Mouse (Mus musculus): ENCODE results near the gene Mypn.

DNA sequence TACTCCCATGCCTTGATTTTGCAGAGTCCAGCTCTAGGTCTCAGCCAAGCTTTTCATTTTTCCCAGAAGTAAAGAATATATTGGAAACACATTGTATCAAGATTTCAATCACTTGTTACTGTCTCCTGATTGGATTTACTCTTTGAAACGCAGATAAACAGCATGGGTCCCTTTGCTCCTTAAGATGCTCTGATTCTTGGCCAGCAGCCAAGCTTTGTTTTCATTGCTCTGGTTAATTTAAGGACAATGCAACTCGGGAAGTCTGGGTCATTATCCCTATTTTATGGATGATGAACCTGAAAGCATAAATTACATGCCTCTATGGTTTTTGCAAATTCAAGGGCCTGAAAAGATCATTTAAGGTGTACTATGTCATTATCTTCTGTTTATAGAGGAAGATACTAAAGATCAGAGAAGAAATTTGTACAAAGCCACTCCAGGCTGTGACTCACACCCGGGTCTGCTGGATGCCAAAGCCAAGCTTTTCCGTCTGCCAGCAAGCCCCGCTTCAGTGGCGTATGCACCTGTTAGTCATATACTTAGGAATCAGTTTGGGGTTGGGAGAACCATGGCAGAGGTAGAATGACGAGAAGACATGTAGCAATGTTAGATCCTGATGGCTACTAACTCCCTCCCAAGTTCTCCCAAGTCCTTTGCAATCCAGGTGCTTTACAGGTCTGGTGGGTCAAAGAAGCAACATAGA lies 17.5 kb upstream of the Mypn start:
- no peak for TF ChIP-seq CTCF (IDR thresholded peaks at IDR 0.05; ENCODE audit: extremely low read depth, insufficient read depth, low read length)
- TF ChIP-seq POLR2A (IDR thresholded peaks at IDR 0.05; ENCODE audit: extremely low read depth, insufficient read depth, low read length): no peak

All from cortical plate, adult 2 months (tissue).